Mouse (Mus musculus) common myeloid progenitor, adult 5-6 weeks (primary cell): ENCODE results near the gene Acer3. TPM values are rescaled to one million over a fixed set of nuclear protein-coding genes. Genes with fewer than 3 reads are reported as not detected.

Experiments
- ATAC-seq: replicated peaks from 2 replicates; pipeline ENCODE4 v1.8.0; 2016; ENCODE audit warnings: low read depth, mild to moderate bottlenecking, moderate TSS enrichment, inconsistent platforms; ENCODE audit not compliant: poor library complexity, severe bottlenecking
- total RNA-seq: library from RNA; stranded (forward); fragments of 200-1000, 187-1606 nt; gene quantifications from 2 replicates; pipeline ENCODE4 v1.2.3, GENCODE M21; 2017

Acer3 gene
- total RNA-seq, 1 experiment from 2014 or later = 25.4 TPM

GRCm38 (mm10) chr7:98160041-98160740 lies 160.8 kb downstream of the Acer3 start:
- no peak for ATAC-seq

- no peak for ATAC-seq
Observed at GRCm38 (mm10) chr7:98158481-98158880, 162.5 kb downstream of the Acer3 start.

- no peak for ATAC-seq
Observed at GRCm38 (mm10) chr7:98157636-98158332, 163.2 kb downstream of the Acer3 start.

Other genes with a start within 250 kb of the Acer3 start
- 7.4 and 7.5 TPM in 2 replicates for gene Myo7a, start 201.7 kb downstream of the Acer3 start, total RNA-seq
- 0.23 TPM in 1 of 2 replicates, not detected in the other for gene Omp, start 175.7 kb downstream of the Acer3 start, total RNA-seq
- 10.6 and 15.1 TPM in 2 replicates for gene Capn5, start 142.9 kb downstream of the Acer3 start, total RNA-seq
- gene B3gnt6, start 121.7 kb downstream of the Acer3 start, total RNA-seq = 0.87 TPM in 1 of 2 replicates, not detected in the other
- gene Tsku, start 40.1 kb upstream of the Acer3 start, total RNA-seq = not detected in 2 replicates
- gene Gucy2d, start 119.2 kb upstream of the Acer3 start, total RNA-seq = not detected in 2 replicates
- gene Lrrc32, start 168.1 kb upstream of the Acer3 start, total RNA-seq = not detected in 2 replicates